Mouse (Mus musculus): ENCODE results near the gene Tnnt3. TPM values are rescaled to one million over a fixed set of nuclear protein-coding genes. Genes with fewer than 3 reads are reported as not detected.

Gene Tnnt3
- polyA plus RNA-seq, 1 experiment, result not detected

DNA sequence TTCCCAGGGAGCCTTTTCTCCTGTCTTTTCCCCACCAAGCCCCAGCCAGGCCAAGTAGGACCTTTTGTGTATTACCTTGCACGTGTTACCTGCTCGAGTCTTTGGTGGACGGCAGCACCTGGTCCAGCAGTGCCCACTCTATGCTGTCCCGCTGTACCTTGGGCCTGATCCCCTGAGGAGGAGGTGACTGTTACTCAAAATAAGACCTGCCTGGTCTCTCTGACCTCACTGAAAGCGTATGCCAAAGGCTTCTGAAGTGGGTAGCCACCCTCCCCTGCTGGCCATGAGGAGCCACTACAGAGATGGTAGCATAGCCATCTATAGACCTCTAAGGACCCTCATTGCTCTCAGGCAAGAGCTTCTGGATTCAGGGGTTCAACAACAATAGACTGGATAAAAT, 1.8 kb upstream of the Tnnt3 start:
- H3K4me1 ChIP-seq (ENCODE audit: control insufficient read depth), result no peaks in the 10 kb centered on the region
- no peaks in the 10 kb centered on the region for H3K9me3 ChIP-seq (ENCODE audit: control insufficient read depth, low read length)
- H3K4me3 ChIP-seq (replicated peaks), result no peak overlapping the region
- H3K27me3 ChIP-seq (ENCODE audit: control insufficient read depth), result no peaks in the 10 kb centered on the region
- no peaks in the 10 kb centered on the region for H3K36me3 ChIP-seq (ENCODE audit: control insufficient read depth)
- no peak for TF ChIP-seq TAL1 (IDR thresholded peaks at IDR 0.05; ENCODE audit: low read length)
- TF ChIP-seq GATA1 (IDR thresholded peaks at IDR 0.05; ENCODE audit: low read length), result no peak

GRCm38 (mm10) chr7:142497775-142498174, 861 bp upstream of the Tnnt3 start:
- Histone ChIP-seq H3K9me3 (ENCODE audit: control insufficient read depth, low read length) (no peaks in the 10 kb centered on the region), H3K4me3 (replicated peaks) (no peak overlapping the region), H3K36me3 (ENCODE audit: control insufficient read depth) (no peaks in the 10 kb centered on the region), H3K27me3 (ENCODE audit: control insufficient read depth) (no peaks in the 10 kb centered on the region), H3K4me1 (ENCODE audit: control insufficient read depth) (no peaks in the 10 kb centered on the region)
- TF ChIP-seq TAL1 (IDR thresholded peaks at IDR 0.05; ENCODE audit: low read length) (no peak), GATA1 (IDR thresholded peaks at IDR 0.05; ENCODE audit: low read length) (no peak)

GRCm38 (mm10) chr7:142499010-142499721, 530 bp downstream of the Tnnt3 start:
- H3K4me3 ChIP-seq (replicated peaks), result no peak overlapping the region
- H3K4me1 ChIP-seq (ENCODE audit: control insufficient read depth), result no peaks in the 10 kb centered on the region
- no peak for TF ChIP-seq TAL1 (IDR thresholded peaks at IDR 0.05; ENCODE audit: low read length)
- no peak for TF ChIP-seq GATA1 (IDR thresholded peaks at IDR 0.05; ENCODE audit: low read length)
- H3K9me3 ChIP-seq (ENCODE audit: control insufficient read depth, low read length), result no peaks in the 10 kb centered on the region
- no peaks in the 10 kb centered on the region for H3K27me3 ChIP-seq (ENCODE audit: control insufficient read depth)
- no peaks in the 10 kb centered on the region for H3K36me3 ChIP-seq (ENCODE audit: control insufficient read depth)

DNA sequence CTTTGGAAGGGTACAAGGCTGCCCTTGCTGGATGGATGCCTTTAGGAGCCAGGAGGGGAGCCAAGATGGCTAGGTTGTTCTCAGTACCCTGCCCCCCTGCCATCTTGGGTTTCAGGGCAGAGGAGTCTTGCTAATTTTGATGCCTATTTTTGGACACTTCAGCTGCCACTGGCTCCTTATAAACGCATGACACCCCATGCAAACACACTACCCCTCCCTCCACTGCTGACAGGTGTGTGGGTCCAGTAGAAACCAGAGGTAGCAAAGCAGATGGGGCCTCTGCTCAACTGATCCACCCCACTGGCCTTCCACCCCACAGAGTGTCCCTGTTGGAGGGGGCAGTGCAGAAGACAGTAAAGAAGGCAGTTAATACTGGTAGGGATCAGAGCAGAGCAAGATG, 1.4 kb downstream of the Tnnt3 start:
- Histone ChIP-seq H3K4me1 (ENCODE audit: control insufficient read depth) (no peaks in the 10 kb centered on the region), H3K9me3 (ENCODE audit: control insufficient read depth, low read length) (no peaks in the 10 kb centered on the region), H3K27me3 (ENCODE audit: control insufficient read depth) (no peaks in the 10 kb centered on the region), H3K4me3 (replicated peaks) (no peak overlapping the region), H3K36me3 (ENCODE audit: control insufficient read depth) (no peaks in the 10 kb centered on the region)
- no peak for TF ChIP-seq GATA1 (IDR thresholded peaks at IDR 0.05; ENCODE audit: low read length)
- TF ChIP-seq TAL1 (IDR thresholded peaks at IDR 0.05; ENCODE audit: low read length), result no peak

DNA sequence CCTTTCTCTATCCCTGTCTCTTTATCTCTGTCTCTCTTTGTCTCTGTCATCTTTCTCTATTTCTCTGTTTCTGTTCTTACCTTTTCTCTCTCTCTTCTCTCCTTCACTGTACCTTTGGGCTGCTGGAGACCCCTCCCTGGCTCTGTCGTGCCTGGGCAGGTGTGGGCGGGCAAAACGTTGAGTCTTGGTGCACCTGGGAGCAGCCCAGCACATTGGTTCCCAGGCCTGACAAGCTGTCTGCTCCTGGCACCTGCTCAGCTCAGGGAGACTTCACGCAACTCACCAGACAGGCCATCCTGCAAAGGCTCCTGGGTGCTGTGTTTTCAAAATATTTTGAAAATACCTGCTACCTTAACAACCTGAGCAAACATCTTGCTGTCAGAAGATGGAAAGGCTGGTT, 4.6 kb downstream of the Tnnt3 start:
- Histone ChIP-seq H3K4me1 (ENCODE audit: control insufficient read depth) (no peaks in the 10 kb centered on the region), H3K36me3 (ENCODE audit: control insufficient read depth) (no peaks in the 10 kb centered on the region), H3K4me3 (replicated peaks) (no peak overlapping the region), H3K9me3 (ENCODE audit: control insufficient read depth, low read length) (no peaks in the 10 kb centered on the region), H3K27me3 (ENCODE audit: control insufficient read depth) (0 out of 2 replicates have a peak, but pooled peaks cover 2% of the 10 kb centered on the region)
- TF ChIP-seq GATA1 (IDR thresholded peaks at IDR 0.05; ENCODE audit: low read length), result no peak
- TF ChIP-seq TAL1 (IDR thresholded peaks at IDR 0.05; ENCODE audit: low read length), result no peak

DNA sequence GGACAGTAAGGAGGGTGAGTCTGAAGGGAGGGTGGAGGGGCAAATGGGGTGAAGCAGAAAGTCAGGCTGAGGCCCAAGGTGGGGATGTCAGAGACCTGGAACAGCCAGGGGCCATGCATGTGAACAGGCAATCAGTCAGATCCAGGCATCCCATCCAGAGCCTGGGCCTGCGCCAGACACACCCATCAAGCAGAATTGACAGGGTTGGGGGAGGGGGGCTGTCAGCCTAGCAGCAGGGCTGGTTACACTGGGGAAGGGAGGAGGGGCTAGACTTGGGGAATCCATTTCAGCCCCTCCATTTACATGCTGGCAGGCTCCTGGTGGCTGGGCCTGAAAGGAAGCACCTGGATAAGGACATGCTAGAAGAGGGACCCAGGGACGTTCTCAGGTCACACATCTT, 7.3 kb downstream of the Tnnt3 start:
- 0 out of 2 replicates have a peak, but pooled peaks cover 2% of the 10 kb centered on the region for H3K27me3 ChIP-seq (ENCODE audit: control insufficient read depth)
- H3K36me3 ChIP-seq (ENCODE audit: control insufficient read depth), result no peaks in the 10 kb centered on the region
- no peak overlapping the region for H3K4me3 ChIP-seq (replicated peaks)
- H3K9me3 ChIP-seq (ENCODE audit: control insufficient read depth, low read length), result no peaks in the 10 kb centered on the region
- TF ChIP-seq GATA1 (IDR thresholded peaks at IDR 0.05; ENCODE audit: low read length) (no peak), TAL1 (IDR thresholded peaks at IDR 0.05; ENCODE audit: low read length) (no peak)
- H3K4me1 ChIP-seq (ENCODE audit: control insufficient read depth), result no peaks in the 10 kb centered on the region

GRCm38 (mm10) chr7:142506501-142506900, 7.9 kb downstream of the Tnnt3 start:
- no peak for TF ChIP-seq GATA1 (IDR thresholded peaks at IDR 0.05; ENCODE audit: low read length)
- TF ChIP-seq TAL1 (IDR thresholded peaks at IDR 0.05; ENCODE audit: low read length), result no peak
- Histone ChIP-seq H3K4me3 (replicated peaks) (no peak overlapping the region), H3K36me3 (ENCODE audit: control insufficient read depth) (no peaks in the 10 kb centered on the region), H3K27me3 (ENCODE audit: control insufficient read depth) (0 out of 2 replicates have a peak, but pooled peaks cover 2% of the 10 kb centered on the region), H3K9me3 (ENCODE audit: control insufficient read depth, low read length) (no peaks in the 10 kb centered on the region), H3K4me1 (ENCODE audit: control insufficient read depth) (no peaks in the 10 kb centered on the region)

GRCm38 (mm10) chr7:142507453-142507852, 8.8 kb downstream of the Tnnt3 start:
- Histone ChIP-seq H3K9me3 (ENCODE audit: control insufficient read depth, low read length) (no peaks in the 10 kb centered on the region), H3K36me3 (ENCODE audit: control insufficient read depth) (no peaks in the 10 kb centered on the region), H3K4me1 (ENCODE audit: control insufficient read depth) (no peaks in the 10 kb centered on the region), H3K4me3 (replicated peaks) (no peak overlapping the region), H3K27me3 (ENCODE audit: control insufficient read depth) (0 out of 2 replicates have a peak, but pooled peaks cover 2% of the 10 kb centered on the region)
- TF ChIP-seq GATA1 (IDR thresholded peaks at IDR 0.05; ENCODE audit: low read length), result no peak
- no peak for TF ChIP-seq TAL1 (IDR thresholded peaks at IDR 0.05; ENCODE audit: low read length)

- TF ChIP-seq GATA1 (IDR thresholded peaks at IDR 0.05; ENCODE audit: low read length), result no peak
- no peak for TF ChIP-seq TAL1 (IDR thresholded peaks at IDR 0.05; ENCODE audit: low read length)
- Histone ChIP-seq H3K4me3 (replicated peaks) (no peak overlapping the region), H3K36me3 (ENCODE audit: control insufficient read depth) (no peaks in the 10 kb centered on the region), H3K4me1 (ENCODE audit: control insufficient read depth) (no peaks in the 10 kb centered on the region), H3K27me3 (ENCODE audit: control insufficient read depth) (0 out of 2 replicates have a peak, but pooled peaks cover 2% of the 10 kb centered on the region), H3K9me3 (ENCODE audit: control insufficient read depth, low read length) (no peaks in the 10 kb centered on the region)
These were observed 10.9 kb downstream of the Tnnt3 start for GRCm38 (mm10) chr7:142509518-142509917.

All from erythroblast, embryonic 14.5 days (primary cell).